Mouse (Mus musculus): ENCODE measurements around the gene Cdh4.

Cdh4 gene

DNA sequence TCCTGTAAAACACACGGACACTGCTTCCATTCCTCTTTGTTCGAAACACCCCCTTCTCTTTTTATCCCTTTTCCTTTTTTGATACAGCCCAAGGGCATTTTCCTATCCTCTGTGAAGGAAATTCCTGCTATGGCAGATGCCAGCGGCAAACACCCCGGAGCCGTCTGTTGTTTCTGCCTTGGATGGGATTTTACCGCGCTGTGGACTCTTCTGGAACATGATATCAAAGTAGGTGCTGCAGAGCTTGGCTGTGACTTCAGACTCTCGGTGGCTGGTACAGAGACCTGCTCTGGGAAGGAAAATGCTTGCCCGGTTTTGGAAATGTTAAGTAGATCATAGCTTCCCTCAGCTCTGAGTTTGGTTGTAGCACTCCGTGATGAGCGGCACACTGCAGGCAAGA lies 156.7 kb downstream of the Cdh4 start:
- DNase-seq (ENCODE audit: low spot score): no peak

DNA sequence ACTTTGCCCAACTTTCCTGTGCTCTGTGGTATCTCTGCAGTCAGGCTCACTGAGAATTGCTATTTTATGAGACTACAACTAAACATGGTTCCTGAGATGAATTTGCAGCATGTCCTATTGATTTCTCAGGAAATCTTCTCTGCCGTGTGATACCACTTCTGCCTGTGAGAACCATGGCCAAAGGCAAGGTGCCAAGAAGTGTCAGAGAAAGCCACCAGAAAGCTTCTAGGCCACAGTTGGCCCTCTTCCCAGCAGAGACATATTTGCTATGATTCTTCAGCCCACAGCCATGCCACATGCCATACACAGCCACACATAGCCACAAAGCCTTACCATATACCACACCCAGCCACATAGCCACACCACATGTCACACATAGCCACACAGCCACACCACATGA lies 157.7 kb downstream of the Cdh4 start:
- no peak for DNase-seq (ENCODE audit: low spot score)

DNA sequence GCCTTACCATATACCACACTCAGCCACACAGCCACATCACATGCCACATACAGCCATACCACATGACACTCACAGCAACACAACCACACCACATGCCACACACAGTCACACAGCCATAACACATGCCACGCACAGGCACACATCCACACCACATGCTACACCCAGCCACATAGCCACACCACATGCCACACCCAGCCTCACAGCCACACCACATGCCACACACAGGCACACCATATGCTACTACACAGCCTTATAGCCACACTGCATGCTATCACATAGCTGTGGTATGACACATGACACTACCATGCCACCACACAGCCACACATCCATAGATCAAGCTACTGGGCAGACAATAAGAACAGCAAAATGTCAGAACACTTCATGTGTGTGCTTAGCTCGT lies 158.1 kb downstream of the Cdh4 start:
- no peak for DNase-seq (ENCODE audit: low spot score)

DNA sequence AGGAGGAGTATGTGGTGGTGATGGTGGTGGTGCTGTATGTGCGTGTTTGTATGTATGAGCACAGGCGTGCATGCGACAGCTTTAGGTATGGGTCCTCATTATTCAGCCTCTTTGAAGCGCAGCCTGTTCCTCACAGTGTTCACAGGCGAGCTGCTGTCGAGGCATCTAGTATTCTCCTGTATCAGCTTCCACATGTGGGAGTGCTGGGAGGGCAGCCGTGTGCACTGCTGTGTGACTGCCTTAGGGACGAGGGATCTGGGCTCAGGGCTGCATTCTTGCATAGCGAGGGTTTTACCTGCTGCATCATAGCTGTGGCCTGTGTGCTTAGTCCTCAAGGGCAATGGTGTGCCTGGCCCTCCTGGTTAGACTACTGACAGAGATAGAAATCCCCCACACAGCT lies 158.9 kb downstream of the Cdh4 start:
- DNase-seq (ENCODE audit: low spot score): no peak

DNA sequence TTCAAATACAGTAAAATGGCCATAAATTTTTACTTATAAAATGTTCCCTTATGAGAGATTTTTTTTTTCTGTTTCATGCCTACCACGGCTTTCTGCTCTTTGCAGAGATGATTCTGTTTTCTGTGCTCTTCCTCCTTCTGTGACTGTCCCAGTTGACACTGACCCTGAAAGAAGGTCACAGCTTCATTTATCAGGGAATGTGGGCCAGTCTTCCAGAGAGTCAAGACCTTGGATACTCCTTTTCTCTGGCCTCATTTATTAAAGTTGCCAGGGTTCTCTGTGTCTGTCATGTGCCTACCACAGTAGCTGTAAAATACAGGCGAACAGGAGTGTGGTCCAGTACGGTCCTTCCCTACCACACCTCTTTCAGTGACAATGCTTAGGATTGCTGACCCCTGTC lies 162.5 kb downstream of the Cdh4 start:
- DNase-seq (ENCODE audit: low spot score): no peak

DNA sequence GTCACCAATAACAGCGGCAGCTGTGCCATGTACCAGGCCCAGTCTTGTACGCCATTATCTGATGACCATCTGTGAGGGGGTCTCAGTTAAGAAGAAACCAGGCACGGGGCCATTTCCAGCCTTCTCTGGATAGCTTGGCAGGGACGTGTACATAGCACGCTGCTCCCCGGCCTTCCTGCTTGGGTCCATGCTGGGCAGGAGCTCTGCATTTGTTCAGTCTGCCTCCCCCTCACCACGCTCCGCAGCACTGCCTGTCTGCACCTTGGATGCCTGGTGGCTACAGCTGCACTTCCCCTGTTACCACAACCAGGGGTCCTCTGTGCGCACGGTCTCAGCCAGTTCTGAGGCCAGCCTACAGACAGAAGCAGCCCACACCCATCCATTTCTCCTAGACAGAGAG lies 163.0 kb downstream of the Cdh4 start:
- DNase-seq (ENCODE audit: low spot score): no peak

DNA sequence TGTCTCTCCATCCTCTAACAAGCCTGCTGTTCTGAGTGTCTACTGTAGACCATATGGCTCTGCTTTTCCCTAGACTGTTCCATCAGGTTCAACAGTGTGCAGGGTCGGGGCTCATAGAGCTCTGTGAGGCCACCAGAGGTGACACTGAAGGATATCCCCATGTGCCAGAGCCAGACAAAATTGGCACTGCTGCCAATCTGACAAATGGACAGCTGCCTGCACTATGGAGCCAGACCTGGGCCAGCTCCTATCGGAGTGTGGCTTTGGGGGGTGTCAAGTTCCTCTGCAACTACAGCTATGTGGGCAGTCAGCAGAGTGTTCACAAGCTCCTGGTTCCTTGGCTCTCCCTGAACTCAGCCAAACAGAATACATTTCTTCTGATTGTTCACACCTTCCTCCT lies 164.1 kb downstream of the Cdh4 start:
- DNase-seq (ENCODE audit: low spot score): no peak

DNA sequence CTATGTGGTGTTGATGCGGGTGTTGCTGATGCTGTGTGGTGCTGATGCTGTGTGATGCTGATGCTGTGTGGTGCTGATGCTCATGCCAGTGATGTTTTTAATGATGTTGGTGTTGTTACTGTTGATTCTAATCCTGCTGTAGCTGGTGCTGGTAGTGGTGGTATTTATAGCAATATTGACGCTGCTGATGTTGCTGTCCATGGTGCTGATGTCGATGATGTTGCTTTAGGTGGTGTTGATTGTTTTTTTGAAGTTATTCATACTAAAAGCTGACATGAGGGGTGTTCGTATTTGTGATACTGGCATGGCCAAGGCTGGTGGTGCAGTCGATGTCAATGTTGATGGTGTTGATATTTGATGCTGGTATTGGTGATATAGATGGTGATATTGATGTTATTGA lies 173.7 kb downstream of the Cdh4 start:
- DNase-seq (ENCODE audit: low spot score): peak; percentile 4

DNA sequence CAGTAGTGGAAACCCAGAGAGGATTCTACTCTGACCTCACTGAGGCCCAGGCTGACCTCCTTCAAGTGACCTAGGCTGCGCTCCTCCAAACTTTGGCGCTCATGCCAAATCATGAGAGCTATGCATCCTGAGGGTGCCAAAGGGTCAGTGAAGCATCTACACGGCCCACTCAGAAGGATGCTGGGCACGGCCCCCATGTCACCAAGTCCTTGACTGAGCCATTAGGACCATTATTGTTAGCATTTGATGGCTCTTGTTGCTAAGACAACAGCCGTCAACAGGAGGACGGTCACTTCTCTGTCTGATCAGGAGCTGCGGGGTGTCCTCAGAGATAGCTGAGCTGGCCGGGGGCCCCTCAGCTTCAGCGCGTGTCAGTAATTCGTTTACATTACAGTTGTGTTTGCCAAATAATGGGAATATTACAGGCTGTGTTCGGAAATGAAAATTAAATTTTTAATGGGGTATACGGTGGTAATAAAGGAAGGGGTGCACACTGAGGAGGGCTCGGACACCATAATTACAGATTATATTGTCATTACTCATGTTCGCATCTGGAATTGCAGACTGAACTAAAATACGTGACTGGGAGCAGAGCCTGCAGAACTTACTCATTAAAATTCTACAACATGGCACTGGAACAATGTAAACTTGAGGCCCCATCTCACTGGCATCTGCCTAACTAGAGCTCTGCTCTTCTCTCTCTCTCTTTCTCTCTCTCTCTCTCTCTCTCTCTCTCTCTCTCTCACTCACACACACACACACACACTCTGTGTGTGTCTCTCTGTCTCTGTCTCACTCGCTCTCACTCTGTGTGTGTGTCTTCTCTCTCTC lies 181.6 kb downstream of the Cdh4 start:
- no peak for DNase-seq (ENCODE audit: low spot score)

DNA sequence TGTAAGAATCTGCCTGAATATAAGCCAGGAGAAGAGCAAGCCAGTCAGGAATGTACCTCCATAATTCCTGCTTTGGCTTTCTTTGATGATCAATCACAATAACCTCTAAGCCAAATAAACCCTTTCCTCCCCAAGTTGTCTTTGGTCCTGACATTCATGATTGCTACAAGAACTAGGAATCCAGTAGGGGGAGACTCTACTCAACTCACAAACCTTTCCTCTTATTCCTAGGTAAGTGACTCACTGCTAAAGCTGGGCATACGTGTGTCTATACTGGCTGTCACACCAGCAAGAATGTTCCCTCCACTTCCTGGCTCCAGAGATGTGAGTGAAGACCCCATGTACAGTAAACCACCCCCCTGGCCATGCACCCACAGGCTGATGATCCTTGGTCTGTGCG lies 185.3 kb downstream of the Cdh4 start:
- no peak for DNase-seq (ENCODE audit: low spot score)

DNA sequence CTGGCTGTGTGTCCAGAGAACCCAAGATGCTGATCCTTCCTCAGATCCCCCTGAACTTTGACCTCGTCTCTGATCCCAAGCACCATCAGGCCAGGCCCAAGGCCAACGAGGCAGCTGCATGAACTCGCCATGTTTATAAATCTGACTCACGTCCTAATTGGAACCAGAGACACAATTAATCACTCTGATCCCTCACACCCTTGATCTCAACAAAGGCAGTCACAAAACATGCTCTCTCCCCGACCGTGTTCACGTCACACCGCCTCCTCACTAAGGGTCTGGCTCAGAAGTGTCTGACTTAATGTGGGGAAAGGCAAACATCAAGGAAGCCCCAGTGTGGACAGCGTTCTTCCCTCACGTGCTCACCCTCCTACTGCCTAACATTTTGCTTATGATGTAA lies 188.5 kb downstream of the Cdh4 start:
- no peak for DNase-seq (ENCODE audit: low spot score)

DNA sequence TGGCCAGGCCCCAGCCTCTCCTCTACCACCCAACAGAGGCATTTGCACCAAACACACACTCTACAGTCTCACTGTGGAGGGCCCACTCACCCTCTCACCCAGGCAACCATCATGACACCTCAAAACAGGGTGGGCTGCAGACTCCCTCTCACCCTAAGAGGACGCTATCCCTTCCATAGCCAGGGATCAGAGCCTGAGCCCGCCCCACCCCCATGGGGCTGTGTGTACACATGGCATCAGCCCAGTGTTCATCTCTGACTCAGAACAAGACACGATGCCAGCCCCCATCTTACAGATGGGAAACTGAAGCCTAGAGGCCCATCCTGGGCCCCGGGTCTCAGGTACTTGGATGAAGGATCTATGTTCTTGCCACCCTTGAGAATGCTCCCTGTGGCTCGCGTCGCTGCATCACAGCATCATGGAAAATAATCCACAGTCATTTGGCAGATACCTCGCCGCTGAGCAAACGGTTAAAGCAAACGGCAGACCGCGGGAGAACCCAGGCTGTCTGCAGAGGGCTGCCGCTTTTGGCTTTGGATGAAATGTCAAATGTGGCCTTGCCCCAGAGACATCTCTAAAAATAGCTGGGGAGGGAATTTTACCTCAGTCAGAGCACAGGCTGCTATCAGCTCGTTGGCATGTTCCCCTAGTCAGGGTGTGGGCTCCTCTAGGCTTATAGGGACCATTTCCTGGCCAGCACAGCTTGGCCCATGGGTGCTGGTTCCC lies 198.5 kb downstream of the Cdh4 start:
- DNase-seq (ENCODE audit: low spot score): no peak

DNA sequence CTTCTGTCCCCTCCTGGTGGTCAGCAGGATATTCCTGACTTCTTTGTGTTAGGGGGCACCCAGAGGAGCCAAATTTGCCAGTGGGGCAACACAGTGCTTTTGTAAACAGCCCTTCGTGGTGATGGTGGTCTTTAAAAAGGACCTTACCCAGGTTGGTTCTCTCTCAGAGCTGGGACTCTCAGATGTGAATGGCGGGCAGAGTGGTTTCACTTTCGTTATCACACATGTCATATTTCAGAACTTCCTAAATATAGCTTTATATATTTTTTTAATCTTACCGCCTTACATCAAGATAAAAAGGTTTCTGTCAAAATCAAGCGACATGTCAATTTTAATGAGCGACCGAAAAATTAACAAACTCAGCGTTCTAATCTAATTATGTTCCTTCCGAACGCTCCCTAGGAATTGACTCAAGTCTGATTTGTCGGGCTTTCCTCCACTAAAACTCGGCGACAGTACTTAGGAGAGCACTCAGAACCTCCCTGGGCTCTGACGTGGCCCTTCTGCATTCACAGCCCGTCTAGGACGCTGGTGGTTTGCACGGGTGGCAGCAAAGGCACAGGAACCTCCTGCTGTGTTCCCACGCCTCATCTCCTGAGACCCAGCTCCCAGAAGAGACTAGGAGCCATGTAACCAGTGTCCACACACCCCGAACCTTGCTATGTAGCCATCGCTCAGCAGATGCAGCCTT lies 206.5 kb downstream of the Cdh4 start:
- no peak for DNase-seq (ENCODE audit: low spot score)

DNA sequence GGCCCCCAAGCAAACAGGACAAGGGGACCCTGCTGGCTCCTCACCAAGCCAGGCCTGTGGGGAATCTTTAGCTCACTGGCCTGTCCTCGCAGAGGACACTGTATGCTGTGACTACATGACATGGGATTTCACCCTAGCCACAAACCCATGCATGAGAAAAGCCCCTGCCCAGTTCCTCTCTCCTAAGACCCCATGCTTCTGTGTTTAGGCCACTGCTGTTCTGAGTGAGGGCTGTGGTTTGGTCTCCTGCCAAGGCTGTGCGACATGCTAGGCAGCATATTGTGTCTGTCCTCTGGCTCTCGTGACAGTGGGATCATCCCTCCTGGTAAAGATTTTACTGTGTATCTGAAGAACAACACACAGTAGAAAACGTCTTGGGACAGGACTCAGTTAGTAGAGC lies 207.1 kb downstream of the Cdh4 start:
- no peak for DNase-seq (ENCODE audit: low spot score)

DNA sequence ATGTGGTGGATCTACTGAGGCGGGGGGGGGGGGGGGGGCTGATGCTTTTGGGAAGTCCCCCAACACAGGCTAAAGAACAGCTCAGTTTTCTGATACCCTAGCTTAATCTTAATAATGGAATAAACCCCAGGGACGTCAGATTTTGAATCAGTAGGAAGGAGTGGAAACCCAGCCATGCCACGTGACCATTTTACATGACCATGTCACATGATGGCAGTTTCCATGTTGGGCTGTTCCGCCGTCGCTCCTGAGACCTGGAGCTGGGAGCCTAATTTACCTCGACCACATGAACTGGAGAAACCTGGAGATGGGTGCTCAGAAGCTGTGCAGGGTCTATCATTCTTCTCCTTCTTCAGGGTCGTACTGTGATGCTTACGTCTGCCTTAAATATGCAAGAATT lies 207.9 kb downstream of the Cdh4 start:
- no peak for DNase-seq (ENCODE audit: low spot score)

DNA sequence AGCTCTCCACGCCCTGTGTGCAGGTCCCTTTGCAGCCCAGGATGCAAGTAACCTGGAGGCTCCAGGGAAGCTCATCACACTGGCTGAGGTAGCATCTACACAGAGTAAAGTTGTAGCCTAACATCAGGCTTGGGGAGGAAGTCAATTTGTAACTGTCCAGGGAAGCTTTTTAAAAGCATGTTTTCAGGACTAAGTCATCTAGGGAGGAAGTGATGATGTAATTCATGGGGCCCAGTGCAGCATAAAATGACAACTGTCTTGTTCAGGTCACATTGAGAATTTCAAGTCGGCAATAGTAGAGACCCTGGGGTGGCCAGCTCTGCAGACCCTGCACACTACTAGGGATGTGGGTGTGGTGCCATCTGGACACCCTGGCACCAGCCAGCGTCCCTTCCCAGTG lies 213.3 kb downstream of the Cdh4 start:
- DNase-seq (ENCODE audit: low spot score): no peak

DNA sequence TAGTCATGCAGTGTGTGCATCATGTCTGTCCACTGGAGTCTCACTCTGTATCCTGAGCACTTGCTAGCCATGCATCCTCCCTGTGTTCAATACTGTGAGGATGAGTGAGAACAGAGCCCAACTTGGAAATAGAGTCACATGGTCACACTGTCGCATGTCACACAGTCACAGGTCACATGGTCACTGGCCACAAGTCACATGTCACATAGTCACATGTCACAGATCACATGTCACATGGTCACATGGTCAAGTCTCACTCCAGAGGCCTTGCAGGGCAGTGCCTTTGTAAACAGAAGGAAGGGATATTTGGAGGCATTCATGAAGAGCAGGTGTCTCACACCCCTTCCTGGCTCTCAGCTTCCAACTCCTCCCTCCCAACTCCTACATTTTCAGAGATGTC lies 217.0 kb downstream of the Cdh4 start:
- DNase-seq (ENCODE audit: low spot score): no peak

DNA sequence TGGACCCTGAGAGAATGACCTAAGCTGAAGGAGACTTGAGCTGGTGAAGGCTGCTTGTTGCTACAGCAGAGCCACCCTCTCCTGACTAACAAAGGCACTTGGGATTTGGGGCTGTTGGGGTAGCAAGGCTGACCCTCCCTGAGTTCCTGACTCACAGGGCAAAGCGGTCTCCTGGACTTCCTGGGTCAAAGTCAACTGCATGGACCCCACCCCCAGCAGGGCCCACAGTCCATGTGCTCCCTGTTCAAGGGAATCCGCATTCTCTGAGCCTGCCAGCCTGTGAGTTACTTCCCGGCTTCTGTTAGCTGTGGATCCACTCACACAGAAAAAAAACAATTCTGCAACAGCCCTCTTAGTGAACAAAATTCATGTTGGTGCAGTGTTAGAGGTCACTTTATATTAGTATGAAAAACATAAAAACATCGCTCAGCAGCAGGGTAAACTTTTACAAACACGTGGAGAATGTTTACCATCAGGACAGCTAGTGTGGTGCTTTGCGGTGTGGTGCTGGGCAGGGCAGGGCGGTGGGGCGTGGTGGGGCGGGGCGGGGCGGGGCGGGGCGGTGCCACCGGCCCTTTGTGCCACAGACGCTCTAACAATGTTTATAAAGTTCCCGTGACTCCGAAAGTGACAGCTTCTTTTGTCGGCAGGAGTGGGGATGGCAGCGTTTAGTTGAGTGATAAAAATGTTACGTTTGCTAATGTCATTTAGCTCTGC lies 219.9 kb downstream of the Cdh4 start:
- no peak for DNase-seq (ENCODE audit: low spot score)

DNA sequence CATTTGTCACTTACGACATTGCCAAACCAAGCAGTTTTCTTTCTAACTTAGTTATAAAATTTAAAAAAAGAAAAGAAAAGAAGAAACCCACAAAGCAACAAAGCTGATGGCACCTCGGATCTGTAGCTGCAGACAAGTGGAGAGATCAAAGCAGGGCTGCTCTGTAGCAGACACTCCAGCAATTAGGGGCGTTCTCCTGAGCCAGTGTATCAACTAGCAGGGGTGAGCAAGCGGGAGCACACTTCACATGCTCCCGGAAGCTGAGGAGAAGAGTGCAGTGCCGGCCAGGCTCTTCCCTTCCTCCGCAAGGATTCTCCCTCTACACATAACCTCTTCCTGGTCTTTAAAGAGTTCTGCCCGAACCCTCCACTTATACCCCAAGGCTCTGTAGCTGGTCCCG lies 220.5 kb downstream of the Cdh4 start:
- DNase-seq (ENCODE audit: low spot score): no peak

DNA sequence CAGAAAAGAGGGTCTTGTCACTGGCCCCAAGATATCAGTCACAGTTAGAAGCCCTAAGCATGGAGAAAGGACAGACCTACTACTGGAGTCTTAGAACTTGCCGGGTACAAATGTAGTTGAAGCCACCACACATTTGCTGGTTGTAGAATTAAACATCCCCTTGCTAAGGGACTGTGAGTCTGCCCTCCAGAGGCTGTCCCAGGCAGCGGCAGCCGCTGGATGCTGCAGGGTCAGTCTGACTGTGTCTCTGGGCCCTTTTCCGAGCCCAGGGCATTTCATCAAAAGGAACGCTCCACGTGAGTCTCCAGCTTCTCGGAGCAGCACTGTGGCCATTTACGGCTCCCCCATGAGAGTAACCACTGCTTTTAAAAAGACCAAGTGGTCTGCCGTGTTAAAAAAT lies 221.4 kb downstream of the Cdh4 start:
- no peak for DNase-seq (ENCODE audit: low spot score)

DNA sequence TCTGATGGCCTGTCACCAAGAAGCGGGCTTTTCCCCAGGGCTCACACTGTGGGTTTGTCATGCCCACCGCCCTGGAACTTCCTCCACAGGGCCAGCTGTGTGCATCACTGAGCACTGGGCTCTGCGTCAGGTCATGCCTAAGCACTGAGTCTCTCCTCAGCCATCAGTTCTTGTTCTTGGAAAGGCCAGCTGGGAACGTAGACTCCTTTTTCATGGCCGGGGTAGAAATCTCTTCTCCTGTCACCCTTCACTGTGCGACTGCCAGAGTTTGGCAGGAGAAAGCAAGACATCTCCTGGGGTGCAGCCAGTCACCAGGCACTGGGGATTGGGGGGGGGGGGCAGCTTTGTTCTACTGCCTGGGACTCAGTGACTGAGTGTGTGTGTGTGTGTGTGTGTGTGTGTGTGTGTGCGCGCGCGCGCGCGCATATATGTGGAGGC lies 222.0 kb downstream of the Cdh4 start:
- DNase-seq (ENCODE audit: low spot score): no peak

DNA sequence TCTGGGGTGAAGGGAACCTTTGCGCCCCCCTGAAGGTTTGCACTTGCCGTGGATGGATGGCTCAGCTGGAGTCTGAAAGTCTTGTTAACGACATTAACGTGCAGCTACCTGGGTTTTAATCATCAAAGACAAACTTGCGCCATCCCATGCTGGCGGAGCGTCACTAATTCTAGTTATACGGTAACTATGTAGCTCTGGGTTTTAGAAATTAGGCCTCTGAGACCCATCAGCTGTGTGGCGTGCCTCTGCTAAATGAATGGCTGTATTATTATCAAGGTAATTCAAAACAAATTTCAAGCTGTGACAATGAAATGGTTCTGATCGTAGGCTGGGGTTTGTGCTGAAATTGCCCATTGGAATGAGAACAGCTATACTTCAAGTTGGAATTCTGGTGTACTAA lies 228.5 kb downstream of the Cdh4 start:
- no peak for DNase-seq (ENCODE audit: low spot score)

DNA sequence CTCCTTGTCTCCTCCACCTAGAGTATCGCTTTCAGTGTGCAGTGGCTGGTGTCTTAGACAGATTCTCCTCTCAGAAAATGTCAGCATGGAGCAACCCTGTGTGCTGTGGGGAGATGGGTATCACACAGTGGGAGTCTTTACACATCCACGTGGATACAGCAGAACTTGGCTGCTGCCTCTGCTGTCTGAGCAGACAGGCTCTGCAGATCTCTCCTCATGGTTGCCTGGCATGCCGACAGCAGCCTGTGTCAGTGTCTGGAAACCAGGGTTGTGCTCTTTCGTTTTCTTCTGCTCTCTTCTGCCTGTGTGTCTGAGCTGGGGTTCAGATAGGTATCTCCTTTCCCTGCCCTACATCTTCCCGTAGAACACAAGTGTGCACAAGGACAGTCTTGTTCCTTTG lies 237.6 kb downstream of the Cdh4 start:
- DNase-seq (ENCODE audit: low spot score): no peak

All from ovary, postnatal 10 days (tissue).